Mouse (Mus musculus) midbrain, embryonic 11.5 days (tissue): Measurements from ENCODE around the gene Gm4952. TPM values are rescaled to one million over a fixed set of nuclear protein-coding genes. Genes with fewer than 3 reads are reported as not detected.

Source experiments
- ATAC-seq: fragments of 200-750 bp; cut with Nextera tagmentation; 2 replicates; pipeline ENCODE4 v1.8.0; 2017; ENCODE audit warnings: moderate TSS enrichment, moderate library complexity; ENCODE audit not compliant: low FRiP score
- DNase-seq: peaks from one replicate; pipeline ENCODE4 v3.0.0; 2015; ENCODE audit warnings: low spot score; ENCODE audit errors: missing footprints
- H3K27ac ChIP-seq: fragments of 300-500 bp; sonication (generic); 2 replicates; pipeline ENCODE4 v1.5.1; 2014; ENCODE audit warnings: low read depth, low read length
- H3K27me3 ChIP-seq: fragments of 300-500 bp; sonication (generic); 2 replicates; pipeline ENCODE4 v1.6.1; 2014; ENCODE audit warnings: mild to moderate bottlenecking, low read length, moderate library complexity, mixed read lengths; ENCODE audit not compliant: control insufficient read depth, insufficient read depth
- H3K36me3 ChIP-seq: fragments of 300-500 bp; sonication (generic); 2 replicates; pipeline ENCODE4 v1.6.1; 2014; ENCODE audit warnings: mild to moderate bottlenecking, low read length, moderate library complexity, mixed read lengths; ENCODE audit not compliant: control insufficient read depth, insufficient read depth
- H3K4me1 ChIP-seq: fragments of 300-500 bp; sonication (generic); 2 replicates; pipeline ENCODE4 v1.6.1; 2014; ENCODE audit warnings: low read length; ENCODE audit not compliant: control insufficient read depth, insufficient read depth
- H3K4me2 ChIP-seq: fragments of 300-500 bp; sonication (generic); 2 replicates; pipeline ENCODE4 v1.6.1; 2014; ENCODE audit warnings: mild to moderate bottlenecking, moderate library complexity
- H3K4me3 ChIP-seq: fragments of 300-500 bp; sonication (generic); 2 replicates; pipeline ENCODE4 v1.5.1; 2014; ENCODE audit warnings: low read depth, low read length
- H3K9ac ChIP-seq: fragments of 300-500 bp; sonication (generic); 2 replicates; pipeline ENCODE4 v1.6.1; 2014; ENCODE audit warnings: low read length
- H3K9me3 ChIP-seq: fragments of 300-500 bp; sonication (generic); 2 replicates; pipeline ENCODE4 v1.6.1; 2016; ENCODE audit warnings: low read length; ENCODE audit not compliant: control insufficient read depth
- WGBS: fragments of 180-500 bp; shearing (Covaris S2); extraction: QIAGEN DNeasy Blood & Tissue Kit; methylation state at CpG from one replicate; pipeline ENCODE4 v1.1.7; 2014; 5-methylcytosine and 5-hydroxymethylcytosine counted together
- polyA plus RNA-seq: library from polyadenylated mRNA; unstranded; fragments of >200 nt; fragmentation: Nextera tagmentation; extraction: Ambion mirVana; gene quantifications from 2 replicates; pipeline ENCODE4 v1.2.1, GENCODE M21; 2014

Gene Gm4952
- polyA plus RNA-seq, 1 experiment from 2014 or later: not detected

- Histone ChIP-seq H3K36me3 (no peaks in the 10 kb centered on the region), H3K27me3 (no peaks in the 10 kb centered on the region), H3K4me1 (peaks cover 7% of the 10 kb centered on the region), H3K27ac (no peak overlapping the region), H3K9ac (peak overlapping the region; percentile 46), H3K4me2 (peak overlapping the region; percentile 61), H3K4me3 (peak overlapping the region; percentile 33), H3K9me3 (no peaks in the 10 kb centered on the region)
- 7% methylated on average over 14 of the region's 14 CpGs for WGBS
- ATAC-seq (peak; percentile 100), DNase-seq (peak; percentile 95)
Measured at GRCm38 (mm10) chr19:12573266-12574011, 26.3 kb upstream of the Gm4952 start.

DNA sequence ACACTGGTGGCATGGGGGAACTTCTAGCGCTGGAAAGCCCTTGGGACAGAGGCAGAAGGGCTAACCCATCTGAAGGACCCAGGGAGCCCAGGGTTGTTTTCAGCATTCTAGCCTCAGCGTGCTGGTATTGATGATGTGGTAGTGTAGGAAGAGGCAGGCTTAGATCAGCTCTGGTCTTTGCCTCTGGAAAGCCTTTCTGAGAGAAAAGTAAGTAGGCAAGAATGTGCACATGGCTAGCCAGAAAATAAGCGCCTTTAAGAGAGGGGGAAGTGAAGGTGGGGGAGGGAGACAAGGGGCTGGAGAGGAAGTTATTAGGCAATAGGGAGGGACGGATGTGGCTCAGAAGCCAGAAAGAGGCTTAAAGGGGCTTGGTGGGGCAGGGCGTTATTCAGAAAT lies 25.8 kb upstream of the Gm4952 start:
- DNase-seq (peak; percentile 89), ATAC-seq (no peak)
- H3K4me3 ChIP-seq: peak overlapping the region; percentile 33
- H3K9ac ChIP-seq: peak overlapping the region; percentile 46
- no peaks in the 10 kb centered on the region for H3K36me3 ChIP-seq
- 28% methylated on average over 5 of the region's 5 CpGs for WGBS
- no peak overlapping the region for H3K27ac ChIP-seq
- peak overlapping the region; percentile 61 for H3K4me2 ChIP-seq
- peaks cover 7% of the 10 kb centered on the region for H3K4me1 ChIP-seq
- H3K9me3 ChIP-seq: no peaks in the 10 kb centered on the region
- H3K27me3 ChIP-seq: no peaks in the 10 kb centered on the region

GRCm38 (mm10) chr19:12575107-12575506 lies 24.7 kb upstream of the Gm4952 start:
- no peak overlapping the region for H3K27ac ChIP-seq

DNA sequence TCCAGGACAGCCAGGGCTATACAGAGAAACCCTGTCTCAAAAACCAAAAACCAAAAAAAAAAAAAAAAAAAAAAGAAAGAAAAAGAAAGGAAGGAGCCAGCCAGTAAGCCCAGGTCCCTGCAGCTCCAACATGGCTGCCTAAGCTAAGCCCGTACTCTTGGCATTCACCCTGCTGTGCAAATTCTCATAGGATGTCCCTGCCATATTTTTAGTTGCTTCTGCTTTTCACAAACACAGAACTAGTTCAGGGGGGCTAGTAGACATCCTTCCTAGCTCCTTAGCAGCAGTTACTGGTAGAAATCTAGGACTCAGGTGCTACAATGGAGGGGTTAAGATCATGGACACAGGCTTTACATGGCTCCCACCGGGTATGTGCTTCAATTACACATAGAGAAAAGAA lies 24.3 kb upstream of the Gm4952 start:
- ATAC-seq (no peak), DNase-seq (no peak)
- no peak overlapping the region for H3K27ac ChIP-seq
- H3K9me3 ChIP-seq: no peaks in the 10 kb centered on the region
- no peak overlapping the region for H3K4me3 ChIP-seq
- no peaks in the 10 kb centered on the region for H3K36me3 ChIP-seq
- H3K4me1 ChIP-seq: peaks cover 7% of the 10 kb centered on the region
- H3K9ac ChIP-seq: no peak overlapping the region
- no peaks in the 10 kb centered on the region for H3K27me3 ChIP-seq
- H3K4me2 ChIP-seq: no peak overlapping the region
- WGBS: 86% methylated on average over 2 of the region's 2 CpGs

More at GRCm38 (mm10) chr19:12575107-12575506, 24.7 kb upstream of the Gm4952 start:
- no peak overlapping the region for H3K4me3 ChIP-seq
- peaks cover 7% of the 10 kb centered on the region for H3K4me1 ChIP-seq
- no peak overlapping the region for H3K4me2 ChIP-seq
- no peaks in the 10 kb centered on the region for H3K9me3 ChIP-seq
- DNase-seq (no peak), ATAC-seq (no peak)
- H3K27me3 ChIP-seq: no peaks in the 10 kb centered on the region
- 91% methylated on average over 7 of the region's 7 CpGs for WGBS
- H3K9ac ChIP-seq: no peak overlapping the region
- no peaks in the 10 kb centered on the region for H3K36me3 ChIP-seq

- no peak overlapping the region for H3K9ac ChIP-seq
- H3K4me2 ChIP-seq: no peak overlapping the region
Measured at GRCm38 (mm10) chr19:12576639-12577038, 23.1 kb upstream of the Gm4952 start.

GRCm38 (mm10) chr19:12585310-12585709 lies 14.5 kb upstream of the Gm4952 start:
- Histone ChIP-seq H3K4me2 (no peak overlapping the region), H3K4me3 (no peak overlapping the region), H3K4me1 (no peaks in the 10 kb centered on the region), H3K9me3 (no peaks in the 10 kb centered on the region), H3K36me3 (0 out of 2 replicates have a peak, but pooled peaks cover 2% of the 10 kb centered on the region), H3K27ac (no peak overlapping the region), H3K27me3 (no peaks in the 10 kb centered on the region), H3K9ac (no peak overlapping the region)
- DNase-seq: no peak
- WGBS: 89% methylated on average over 4 of the region's 4 CpGs
- ATAC-seq: no peak

More at GRCm38 (mm10) chr19:12576639-12577038, 23.1 kb upstream of the Gm4952 start:
- 98% methylated on average over 2 of the region's 2 CpGs for WGBS
- Histone ChIP-seq H3K27ac (no peak overlapping the region), H3K27me3 (no peaks in the 10 kb centered on the region), H3K4me3 (no peak overlapping the region), H3K4me1 (peaks cover 7% of the 10 kb centered on the region), H3K36me3 (no peaks in the 10 kb centered on the region), H3K9me3 (no peaks in the 10 kb centered on the region)
- DNase-seq (no peak), ATAC-seq (no peak)

GRCm38 (mm10) chr19:12591908-12592307 lies 7.9 kb upstream of the Gm4952 start:
- Histone ChIP-seq H3K4me2 (no peak overlapping the region), H3K9me3 (no peaks in the 10 kb centered on the region), H3K9ac (no peak overlapping the region), H3K4me3 (no peak overlapping the region), H3K36me3 (no peaks in the 10 kb centered on the region), H3K4me1 (no peaks in the 10 kb centered on the region), H3K27me3 (no peaks in the 10 kb centered on the region; the same call in 1 of the 2 replicates), H3K27ac (no peak overlapping the region)
- ATAC-seq (peak; percentile 64), DNase-seq (peak; percentile 93)
- WGBS: 26% methylated on average over 1 of the region's 1 CpGs

GRCm38 (mm10) chr19:12595135-12595529 lies 4.6 kb upstream of the Gm4952 start:
- DNase-seq (peak; percentile 85), ATAC-seq (no peak; the same call in 1 of the 2 replicates)
- Histone ChIP-seq H3K9me3 (no peaks in the 10 kb centered on the region), H3K4me1 (no peaks in the 10 kb centered on the region), H3K4me2 (peak overlapping the region; percentile 98), H3K4me3 (no peak overlapping the region; the same call in 1 of the 2 replicates), H3K36me3 (no peaks in the 10 kb centered on the region), H3K9ac (no peak overlapping the region), H3K27ac (no peak overlapping the region), H3K27me3 (no peaks in the 10 kb centered on the region; the same call in 1 of the 2 replicates)
- WGBS: 70% methylated on average over 2 of the region's 2 CpGs

DNA sequence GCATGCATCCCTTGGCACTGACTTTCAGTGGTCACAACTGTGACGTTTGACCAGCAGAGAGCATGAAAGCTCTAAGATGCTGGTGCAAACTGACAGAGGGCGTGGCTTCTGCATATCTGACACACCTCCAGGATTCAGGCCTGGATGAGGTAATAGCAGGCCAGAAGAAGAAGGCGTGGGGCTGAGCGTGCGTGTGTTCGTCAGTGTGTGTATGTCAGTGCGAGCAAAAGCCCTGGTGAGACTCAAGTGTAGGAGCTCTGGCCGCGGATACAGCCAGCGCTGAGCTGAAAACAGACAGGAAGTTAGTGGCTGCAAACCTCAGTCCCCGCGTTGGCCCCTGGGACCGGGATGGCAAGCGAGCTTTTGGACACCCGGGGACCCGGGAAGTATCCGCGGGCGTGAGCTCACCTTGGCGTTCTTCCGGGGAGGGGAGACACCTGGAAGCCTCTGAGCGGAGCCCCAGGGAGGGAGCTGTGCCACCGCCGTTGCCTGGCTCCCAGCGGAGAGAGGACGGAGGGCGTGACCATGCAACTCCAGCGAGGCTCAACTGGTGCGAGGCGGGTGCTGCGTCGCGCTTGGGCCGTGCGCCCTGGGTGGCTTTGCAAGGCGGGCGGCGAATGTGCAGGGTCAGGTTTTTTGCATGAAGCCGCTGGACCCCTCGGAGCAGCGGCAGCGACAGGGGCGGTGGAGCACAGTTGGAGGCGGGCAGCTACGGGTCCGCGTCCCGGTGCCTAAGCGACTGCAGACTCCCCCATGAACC lies 4.1 kb upstream of the Gm4952 start:
- H3K9ac ChIP-seq: peak overlapping the region; percentile 62
- no peaks in the 10 kb centered on the region; the same call in 1 of the 2 replicates for H3K27me3 ChIP-seq
- peak overlapping the region; percentile 98 for H3K4me2 ChIP-seq
- peak overlapping the region; percentile 62 for H3K4me3 ChIP-seq
- ATAC-seq: peak; percentile 86
- peak; percentile 94 for DNase-seq
- no peaks in the 10 kb centered on the region for H3K36me3 ChIP-seq
- WGBS: under 1% methylated on average over 49 of the region's 49 CpGs
- no peak overlapping the region for H3K27ac ChIP-seq
- H3K4me1 ChIP-seq: no peaks in the 10 kb centered on the region
- H3K9me3 ChIP-seq: no peaks in the 10 kb centered on the region
